Mouse (Mus musculus): ENCODE measurements around the gene Ptpn6.

GRCm38 (mm10) chr6:124746296-124746605 is 7.7 kb upstream of the Ptpn6 start:
- TF ChIP-seq MAFK (IDR thresholded peaks at IDR 0.05; ENCODE audit: insufficient read depth, low read depth, low read length) (no peak), HCFC1 (IDR thresholded peaks at IDR 0.05; ENCODE audit: borderline replicate concordance, insufficient read depth, low read length) (no peak), CHD2 (IDR thresholded peaks at IDR 0.05; ENCODE audit: low read depth, low read length) (no peak), ZC3H11A (IDR thresholded peaks at IDR 0.05; ENCODE audit: borderline replicate concordance, low read depth, low read length) (no peak)

Data from ES-E14 (cell line).